Mouse (Mus musculus) brain, adult 2 months (tissue): ENCODE results near the gene Cyp4a12a.
A peak's percentile ranks its signal among the peaks of the same experiment; 100 is the strongest.
"Not testable (repeated sequence)": the region's sequence is repeated elsewhere in the genome, so short reads cannot be mapped to it uniquely, and the experiment has no call there.

ENCODE experiments used
- DNase-seq: peaks from one replicate; pipeline ENCODE4 v3.0.0; 2011; ENCODE audit warnings: low read depth, low spot score

The Cyp4a12a gene

GRCm38 (mm10) chr4:115298746-115299145 is at the start of gene Cyp4a12a:
TSS of gene Cyp4a12a (plus strand) at chr4:115299046.
- DNase-seq = not testable (repeated sequence)

DNA sequence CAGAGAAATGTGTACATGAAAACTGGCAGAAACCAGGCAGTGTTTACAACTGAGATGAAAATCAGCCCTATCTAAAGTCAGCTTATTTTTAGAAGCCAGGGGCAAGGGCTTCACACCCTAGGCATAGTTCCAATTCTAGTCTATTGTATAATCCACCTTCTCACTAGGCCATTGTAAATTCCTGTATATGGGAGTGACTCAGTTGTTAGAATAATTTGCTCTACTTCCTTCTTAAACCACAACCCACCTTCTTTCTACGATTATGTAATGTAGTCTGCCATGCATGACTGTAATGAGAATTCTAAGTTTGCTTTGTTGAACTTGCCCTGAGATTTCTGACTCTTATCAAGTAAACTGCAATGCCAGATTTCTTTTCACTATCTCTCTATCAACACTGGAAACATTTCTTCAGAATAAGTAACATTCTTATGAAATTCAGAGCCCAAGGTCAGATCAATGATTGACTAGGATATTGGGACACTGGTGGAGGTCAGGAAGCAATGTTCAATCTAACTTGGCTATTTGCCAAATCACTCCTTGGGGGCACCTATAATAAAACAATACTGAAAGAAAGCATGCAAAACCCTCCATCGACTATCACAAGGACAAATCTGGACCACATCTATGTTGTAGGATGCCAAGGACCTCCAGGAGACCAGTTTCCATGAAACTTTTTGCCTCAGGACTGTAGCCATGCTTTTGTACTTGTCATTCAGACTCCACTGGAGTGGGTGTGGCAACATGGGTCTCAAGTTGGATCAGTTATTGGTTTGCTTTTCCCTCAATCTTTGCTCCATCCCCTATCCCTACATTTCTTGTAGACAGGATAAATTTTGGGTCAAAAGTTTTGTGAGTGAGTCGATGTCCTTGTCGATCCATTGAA is 33.9 kb upstream of the Cyp4a12a start:
- not testable (repeated sequence) for DNase-seq

GRCm38 (mm10) chr4:115278215-115278982 is 20.4 kb upstream of the Cyp4a12a start:
- DNase-seq = not testable (repeated sequence)

DNA sequence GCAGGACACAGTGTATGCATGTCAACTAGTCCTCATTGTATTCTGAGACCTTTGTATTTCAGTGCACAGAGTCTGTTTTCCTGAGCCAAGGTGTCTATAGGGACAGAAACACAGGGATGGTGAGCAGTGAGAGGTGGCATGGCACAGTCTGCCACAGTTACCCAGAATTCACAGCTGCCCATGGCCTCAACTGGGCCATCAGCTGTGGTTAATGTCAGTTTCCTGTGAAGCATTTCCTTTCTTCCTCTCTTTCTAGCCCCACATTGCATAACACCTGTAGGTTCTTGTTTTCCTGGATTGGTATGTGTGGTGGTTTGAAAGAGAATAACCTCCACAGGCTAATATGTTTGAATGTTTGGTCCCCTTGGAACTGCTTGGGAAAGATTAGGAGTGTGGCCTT is 18.5 kb upstream of the Cyp4a12a start:
- no peak for DNase-seq

DNA sequence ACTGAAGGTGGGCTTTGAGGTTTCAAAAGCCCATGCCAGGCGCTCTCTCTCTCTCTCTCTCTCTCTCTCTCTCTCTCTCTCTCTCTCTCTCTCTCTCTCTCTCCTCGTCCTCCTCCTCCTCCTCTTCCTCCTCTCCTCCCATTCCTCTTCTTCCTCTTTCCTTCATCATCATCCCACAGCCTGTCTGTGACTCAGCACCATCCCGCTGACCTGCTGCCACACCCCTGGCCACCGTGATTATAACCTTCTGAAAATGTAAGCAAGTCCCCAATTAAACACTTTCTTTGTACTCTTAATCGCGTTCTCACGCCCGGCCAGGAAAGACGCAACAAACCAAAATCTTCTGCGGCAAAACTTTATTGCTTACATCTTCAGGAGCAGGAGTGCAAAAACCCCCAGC is 18.1 kb upstream of the Cyp4a12a start:
- DNase-seq = not testable (repeated sequence)

DNA sequence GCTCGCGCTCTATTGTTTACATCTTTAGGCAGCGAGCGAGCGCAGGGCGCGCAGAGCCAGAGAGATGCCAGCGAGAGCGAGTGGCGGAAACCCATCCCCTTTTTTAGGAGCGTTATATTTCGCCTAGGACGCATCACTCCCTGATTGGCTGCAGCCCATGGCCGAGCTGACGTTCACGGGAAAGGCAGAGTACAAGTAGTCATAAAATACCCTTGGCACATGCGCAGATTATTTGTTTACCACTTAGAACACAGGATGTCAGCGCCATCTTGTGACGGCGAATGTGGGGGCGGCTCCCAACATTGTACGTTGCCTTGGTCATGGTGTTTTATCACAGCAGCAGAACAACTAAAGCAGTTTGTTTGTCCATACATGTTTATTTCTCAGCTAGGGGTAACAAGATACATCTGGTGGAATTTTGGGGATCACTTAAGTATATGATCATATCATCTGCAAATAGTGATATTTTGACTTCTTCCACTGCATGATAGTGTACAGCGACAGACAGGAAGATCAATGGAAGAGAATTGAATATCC is 17.5 kb upstream of the Cyp4a12a start:
- not testable (repeated sequence) for DNase-seq

- DNase-seq = not testable (repeated sequence)
Measured at GRCm38 (mm10) chr4:115325722-115326121, 26.9 kb downstream of the Cyp4a12a start.

DNA sequence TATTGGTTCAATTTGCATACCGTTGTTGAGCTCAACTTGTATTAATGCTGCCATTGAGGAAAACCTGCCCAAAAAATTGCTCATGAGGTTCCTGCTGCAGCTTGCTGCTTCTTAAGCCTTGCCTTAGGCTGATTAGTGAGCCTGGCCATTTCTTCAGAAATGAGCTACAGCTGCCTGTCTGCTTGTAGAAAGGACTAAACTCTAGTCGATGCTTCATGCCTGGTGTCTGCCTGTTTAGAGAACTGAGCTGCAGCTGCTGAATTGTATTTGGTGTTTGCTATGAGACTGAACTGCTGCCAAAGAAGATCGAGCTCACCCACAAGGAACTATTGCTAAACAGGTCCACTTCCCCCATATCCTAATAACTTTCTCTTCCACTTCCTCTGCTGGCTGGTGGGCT is 66.8 kb downstream of the Cyp4a12a start:
- DNase-seq = not testable (repeated sequence)

DNA sequence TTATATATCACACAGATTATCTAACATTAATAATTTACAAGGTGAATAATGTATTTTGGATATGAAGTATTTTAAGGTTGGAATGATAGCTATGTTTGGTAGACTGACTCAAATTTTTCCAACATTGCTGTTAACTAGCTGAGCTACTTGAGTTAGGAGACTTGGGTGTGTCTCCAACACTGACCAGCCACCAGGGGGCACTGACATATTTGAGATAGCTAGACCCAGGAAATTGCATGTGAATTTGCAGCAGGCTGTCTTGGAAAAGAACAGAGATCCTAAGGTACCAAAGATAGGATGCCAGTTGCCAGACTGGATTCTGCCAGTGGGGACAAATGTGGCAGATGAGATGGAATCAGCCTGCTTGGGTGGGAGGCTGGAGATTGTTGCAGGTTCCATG is 69.2 kb downstream of the Cyp4a12a start:
- peak; percentile 8 for DNase-seq
